Mouse (Mus musculus): ENCODE measurements around the gene Cdk5r2.

DNA sequence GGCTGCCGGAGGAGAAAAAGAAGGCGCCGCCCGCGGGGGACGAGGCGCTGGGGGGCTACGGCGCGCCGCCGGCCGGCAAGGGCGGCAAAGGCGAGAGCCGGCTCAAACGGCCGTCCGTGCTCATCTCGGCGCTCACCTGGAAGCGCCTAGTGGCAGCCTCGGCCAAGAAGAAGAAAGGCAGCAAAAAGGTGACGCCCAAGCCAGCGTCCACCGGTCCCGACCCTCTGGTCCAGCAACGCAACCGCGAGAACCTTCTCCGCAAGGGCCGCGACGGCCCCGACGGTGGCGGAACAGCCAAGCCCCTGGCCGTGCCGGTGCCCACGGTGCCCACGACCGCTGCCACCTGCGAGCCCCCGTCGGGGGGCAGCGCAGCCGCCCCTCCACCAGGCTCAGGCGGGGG is 422 bp downstream of the Cdk5r2 start:
- TF ChIP-seq EP300 (IDR thresholded peaks at IDR 0.05; ENCODE audit: low read depth): no peak
- no peak for TF ChIP-seq CTCF (IDR thresholded peaks at IDR 0.05; ENCODE audit: low read depth)

Data from liver, embryonic 14.5 days (tissue).